Mouse (Mus musculus) gastrocnemius, postnatal 14 days (tissue): ENCODE measurements around the gene Calhm3. TPM values are rescaled to one million over a fixed set of nuclear protein-coding genes. Genes with fewer than 3 reads are reported as not detected.

Experiments
- DNase-seq: peaks from one replicate; pipeline ENCODE4 v3.0.0; 2021; ENCODE audit warnings: mixed read lengths
- intact Hi-C: fragments of 180-260 bp; cut with DNase I; formaldehyde crosslinking; loops from one replicate; pipeline ENCODE4 v1.15.1; 2025; ENCODE audit warnings: low total_unique reads
- total RNA-seq, 2 experiments: library from RNA; stranded (reverse); gene quantifications; 2 replicates each; pipeline ENCODE4 v1.2.3; 2021

The Calhm3 gene
- total RNA-seq, 2 experiments from 2014 or later: not detected

DNA sequence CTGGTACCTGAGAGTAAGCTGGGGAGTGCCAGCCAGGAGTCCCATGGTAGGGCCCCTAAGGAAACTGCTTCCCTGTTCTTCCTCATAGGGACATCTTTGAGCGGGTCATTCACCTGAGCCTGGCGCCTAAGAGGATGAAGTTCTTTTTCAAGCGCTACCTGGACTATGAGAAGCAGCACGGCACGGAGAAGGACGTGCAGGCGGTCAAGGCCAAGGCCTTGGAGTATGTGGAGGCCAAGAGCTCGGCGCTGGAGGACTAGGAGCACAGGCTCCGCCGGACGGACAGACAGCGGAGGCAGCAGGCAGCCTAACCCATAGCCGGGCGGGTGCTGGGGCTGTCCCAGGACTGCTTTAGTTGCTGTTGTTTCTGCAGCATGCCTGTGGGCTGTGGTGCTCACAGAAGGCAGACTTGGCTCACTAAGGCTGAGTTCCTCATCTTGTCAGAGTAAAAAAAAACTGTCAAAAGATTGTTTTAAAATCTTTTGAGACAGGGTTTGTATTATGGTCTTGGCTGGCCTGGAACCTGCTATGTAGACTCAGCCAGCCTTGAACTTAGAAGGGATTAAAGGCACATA, 26.9 kb downstream of the Calhm3 start:
- intact Hi-C loops: no loop called here
- no peak for DNase-seq

DNA sequence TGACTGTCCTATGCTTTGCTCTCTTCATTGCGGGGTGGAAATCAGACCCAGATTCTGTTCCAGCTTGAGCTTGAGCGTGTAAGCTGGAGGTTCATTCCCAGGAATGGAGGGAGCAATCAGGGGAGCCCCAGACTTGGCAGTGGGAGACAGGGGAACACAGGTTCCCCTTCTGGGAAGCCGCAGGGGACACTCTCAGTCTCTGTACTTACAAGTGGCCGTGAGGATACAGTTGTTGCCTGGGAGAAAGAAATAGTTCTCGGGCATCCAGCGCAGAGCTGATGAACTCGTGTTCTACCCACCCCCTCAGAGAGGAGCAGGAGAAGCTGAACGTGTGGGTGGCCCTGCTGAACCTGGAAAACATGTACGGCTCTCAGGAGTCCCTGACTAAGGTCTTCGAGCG, 28.7 kb downstream of the Calhm3 start:
- DNase-seq: no peak
- intact Hi-C loops: no loop called here

DNA sequence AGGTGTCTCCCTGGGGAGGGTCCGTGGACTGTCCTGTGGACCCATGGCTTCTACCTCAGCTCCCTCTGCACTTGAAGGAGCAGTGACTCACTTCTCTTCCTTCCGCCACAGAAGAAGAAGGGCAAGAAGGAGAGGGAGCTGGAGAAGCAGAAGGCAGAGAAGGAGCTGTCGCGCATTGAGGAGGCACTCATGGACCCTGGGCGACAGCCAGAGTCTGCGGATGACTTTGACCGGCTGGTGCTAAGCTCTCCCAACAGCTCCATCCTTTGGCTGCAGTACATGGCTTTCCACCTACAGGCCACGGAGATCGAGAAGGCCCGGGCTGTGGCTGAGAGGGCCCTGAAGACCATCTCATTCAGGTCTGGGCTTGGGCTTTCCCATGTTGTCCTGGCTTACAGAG, 29.4 kb downstream of the Calhm3 start:
- DNase-seq: no peak
- intact Hi-C loops: no loop called here

DNA sequence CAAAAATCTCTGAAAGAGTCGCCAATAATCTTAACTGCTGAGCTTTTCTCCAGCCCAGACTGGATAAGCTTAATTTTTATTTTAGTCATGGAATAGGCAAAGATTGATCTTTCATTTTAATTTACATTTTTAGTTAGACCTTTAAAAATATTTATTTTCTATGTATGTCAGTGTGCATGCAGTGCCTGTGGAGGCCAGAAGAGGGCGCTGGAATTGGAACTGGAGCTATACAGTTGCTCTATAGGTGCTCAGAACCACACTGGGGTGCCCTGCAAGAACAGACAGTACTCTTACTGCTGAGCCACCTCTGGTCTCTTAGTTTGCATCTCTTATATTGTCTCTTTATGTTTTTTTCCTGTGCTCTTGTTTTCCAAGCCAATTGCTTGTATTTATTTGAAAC, 34.8 kb downstream of the Calhm3 start:
- no peak for DNase-seq
- intact Hi-C loops: no loop called here

DNA sequence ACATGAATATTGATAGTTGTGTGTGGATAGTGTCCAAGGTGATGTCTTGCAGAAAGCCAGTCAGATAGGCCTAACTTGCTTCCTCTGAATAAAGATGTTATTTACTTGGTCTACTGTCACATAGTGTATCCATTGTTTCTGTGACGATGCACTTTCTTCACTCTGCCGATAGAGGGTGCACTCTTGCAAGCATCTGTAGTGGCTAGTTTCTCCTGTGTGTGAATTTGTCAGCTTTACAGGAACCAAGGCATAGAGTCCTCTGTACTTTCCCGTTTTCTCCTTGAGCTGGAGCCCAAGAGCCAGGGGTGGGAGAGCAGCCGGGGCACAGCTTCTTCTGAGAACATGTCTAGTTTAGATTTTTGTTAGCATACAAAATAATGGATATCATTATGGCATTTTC, 36.5 kb downstream of the Calhm3 start:
- DNase-seq: no peak
- intact Hi-C loops: no loop called here

DNA sequence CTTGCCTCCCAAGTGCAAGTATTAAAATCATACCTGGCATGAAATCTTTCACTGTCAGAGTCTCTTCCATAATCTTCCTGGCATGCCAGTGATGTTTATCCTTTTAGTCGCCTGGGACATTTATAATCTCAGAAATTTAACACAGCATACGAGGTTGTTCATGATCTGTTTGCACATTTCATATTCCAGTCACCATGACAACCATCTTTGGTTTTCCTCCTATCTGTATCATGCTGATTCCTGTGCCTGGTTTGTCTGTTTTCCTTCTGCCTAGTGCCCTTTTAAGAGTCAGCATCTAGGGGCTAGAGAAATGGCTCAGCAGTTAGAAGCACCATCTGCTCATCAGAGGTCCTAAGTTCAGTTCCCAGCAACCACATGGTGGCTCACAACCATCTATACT, 38.9 kb downstream of the Calhm3 start:
- DNase-seq: no peak
- intact Hi-C loops: loop anchor here (5.0 kb wide), 1 partner anchor 49 kb away; no protein-coding TSS in a partner anchor

DNA sequence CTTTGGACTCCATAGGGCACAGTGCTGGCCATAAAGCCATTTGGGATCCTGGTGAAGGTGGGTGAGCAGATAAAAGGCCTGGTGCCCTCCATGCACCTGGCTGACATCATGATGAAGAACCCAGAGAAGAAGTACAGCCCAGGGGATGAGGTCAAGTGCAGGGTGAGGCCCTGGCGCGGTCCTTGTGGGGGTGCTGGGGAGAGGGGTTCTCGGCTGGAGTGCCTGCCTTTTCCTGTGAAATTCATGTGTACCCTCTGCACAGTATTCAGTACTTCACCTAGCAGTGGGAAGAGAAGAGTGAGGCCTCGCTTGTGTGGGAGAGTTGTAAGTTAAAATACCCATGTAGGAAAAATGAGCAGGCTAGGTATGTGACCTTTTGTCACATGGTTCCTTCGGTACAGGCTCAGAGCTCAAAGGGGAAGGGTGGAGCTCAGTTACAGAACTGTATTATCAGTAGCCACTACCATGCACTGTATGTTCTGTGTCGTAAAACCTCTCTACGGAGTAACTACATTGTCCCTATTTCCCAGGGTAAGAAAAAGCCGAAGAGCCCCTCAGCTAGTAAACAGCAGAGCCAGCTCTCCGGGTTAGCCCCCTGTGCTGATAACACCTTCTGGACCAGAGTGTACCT, 52.8 kb downstream of the Calhm3 start:
- DNase-seq: no peak
- intact Hi-C loops: no loop called here

Other genes with a start within 250 kb of the Calhm3 start
- gene Ina, start 143.1 kb downstream of the Calhm3 start, total RNA-seq: not detected
- 10 to 100 TPM; 17.5 to 23.0 TPM for gene Nt5c2, start 142.6 kb downstream of the Calhm3 start, total RNA-seq
- 1 to 10 TPM; 2.4 to 3.1 TPM for gene Pcgf6, start 106.9 kb downstream of the Calhm3 start, total RNA-seq
- gene Taf5, start 90.0 kb downstream of the Calhm3 start, total RNA-seq: 1 to 10 TPM; 2.5 to 2.7 TPM
- gene Usmg5, start 67.1 kb downstream of the Calhm3 start, total RNA-seq: 1,000 to 10,000 TPM; 1,075 to 1,222 TPM
- 1 to 10 TPM; 6.8 to 8.3 TPM for gene Pdcd11, start 67.0 kb downstream of the Calhm3 start, total RNA-seq
- 1 to 10 TPM; 2.4 to 3.2 TPM for gene Calhm2, start 19.5 kb downstream of the Calhm3 start, total RNA-seq
- not detected for gene Calhm1, start 13.5 kb downstream of the Calhm3 start, total RNA-seq
- gene Neurl1a, start 21.1 kb upstream of the Calhm3 start, total RNA-seq: 10 to 100 TPM; 63.6 to 86.9 TPM